Mouse (Mus musculus): Measurements from ENCODE around the gene Serpina3c.
"Not testable (repeated sequence)": the region's sequence is repeated elsewhere in the genome, so short reads cannot be mapped to it uniquely, and the experiment has no call there.

Serpina3c gene

DNA sequence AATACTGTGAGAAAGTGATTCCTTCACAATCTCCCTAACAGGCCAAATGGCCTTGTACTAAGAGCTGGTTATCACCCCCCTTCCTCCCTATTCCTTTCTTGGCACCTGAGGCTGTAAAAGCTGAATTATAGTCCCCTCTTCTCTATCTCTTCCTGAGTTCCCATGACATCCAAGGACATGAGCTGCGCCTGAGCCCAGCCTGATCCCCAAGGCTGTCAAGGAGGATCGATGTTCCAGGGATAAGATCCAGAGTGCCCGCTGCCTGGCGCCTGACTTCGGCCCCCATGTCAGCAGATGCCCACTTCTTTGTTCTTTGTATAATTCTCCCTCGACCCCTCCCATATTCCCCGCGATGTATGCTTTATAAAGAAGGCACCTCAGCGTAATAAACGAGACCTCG lies 41.3 kb downstream of the Serpina3c start, which contains the start of gene Serpina3a:
Gene Serpina3a (plus strand): TSS at position 392 of the 400 bp plus-strand sequence.
- not testable (repeated sequence) for DNase-seq

DNA sequence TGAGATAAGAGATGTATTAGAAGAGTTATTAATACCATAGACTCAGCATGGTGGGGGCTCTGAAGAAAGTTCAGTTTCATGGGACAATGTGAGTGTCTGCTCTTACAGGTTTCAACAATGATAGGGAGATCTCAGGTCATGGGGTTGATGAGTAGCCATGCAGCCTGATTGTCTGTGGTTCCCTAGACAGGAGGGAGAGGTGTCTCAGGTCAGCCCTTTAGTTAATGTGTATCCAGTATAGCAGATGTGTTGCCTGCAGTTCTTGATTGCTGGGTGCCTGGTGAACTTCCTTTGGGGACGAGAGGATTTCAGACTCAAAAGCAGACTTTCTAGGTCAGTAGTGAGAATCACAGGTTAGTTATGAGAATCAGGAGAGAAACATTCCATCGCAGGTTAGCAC lies 45.2 kb downstream of the Serpina3c start:
- DNase-seq = no peak

DNA sequence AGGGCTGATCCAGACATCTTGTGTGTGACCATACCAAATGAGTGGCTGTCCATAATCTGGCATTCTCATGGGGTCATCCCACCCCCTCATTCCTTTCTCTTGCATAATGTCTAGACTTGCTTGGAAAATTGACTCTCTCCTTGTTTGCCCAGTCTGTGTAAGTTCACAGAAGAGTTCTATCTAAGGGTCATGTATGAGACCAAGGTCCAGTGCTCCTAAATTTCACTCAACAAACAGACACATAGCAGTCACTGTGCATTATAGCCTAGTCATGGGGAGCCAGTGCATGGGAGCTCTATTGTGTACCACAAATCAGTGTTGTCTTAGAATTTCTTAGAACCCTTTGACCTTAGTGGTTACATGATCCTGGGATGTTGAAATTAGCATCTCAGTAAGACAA lies 46.8 kb downstream of the Serpina3c start:
- no peak for DNase-seq

DNA sequence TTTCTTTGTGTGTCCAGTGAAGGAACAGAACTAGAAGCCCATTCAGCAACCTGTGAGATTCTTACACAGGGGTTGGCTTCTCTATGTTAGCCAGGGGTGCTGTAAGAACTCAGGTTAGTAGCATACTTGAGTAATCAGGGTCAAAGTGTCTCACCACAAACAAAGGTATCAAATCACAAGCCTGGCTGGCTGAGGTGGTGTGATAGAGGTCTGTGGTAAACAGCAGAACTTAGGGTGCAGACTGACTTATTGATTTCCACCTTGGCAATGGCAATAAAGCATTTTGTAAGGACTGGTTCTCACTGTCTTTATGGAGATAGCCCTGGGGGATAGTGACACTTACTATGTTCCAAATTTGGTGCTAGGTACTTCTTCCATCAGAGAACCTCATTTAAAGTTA lies 47.8 kb downstream of the Serpina3c start:
- DNase-seq = no peak

DNA sequence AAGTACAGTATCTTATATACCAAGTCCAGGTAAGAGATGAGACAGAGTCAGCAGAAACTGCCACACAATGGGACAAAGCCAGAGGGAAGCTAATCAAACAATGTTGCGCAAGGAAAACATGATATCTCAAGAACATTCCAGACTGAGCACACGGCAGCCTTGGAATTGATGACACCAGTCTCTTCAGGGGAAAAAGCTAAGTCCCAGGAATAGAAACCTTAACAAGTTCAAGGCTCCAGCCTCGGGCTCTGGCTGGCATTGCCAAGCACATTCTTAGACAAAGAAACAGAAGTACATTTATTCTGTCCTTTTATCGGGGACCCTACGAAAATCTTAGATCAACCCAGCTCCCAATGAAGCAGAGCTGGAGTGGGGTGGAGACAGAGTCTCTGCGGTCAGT lies 52.9 kb downstream of the Serpina3c start, which contains the start of gene Serpina5:
Gene Serpina5 (plus strand): TSS at position 346 of the 400 bp plus-strand sequence.
- no peak for DNase-seq
